Mouse (Mus musculus) G1E (cell line): Measurements from ENCODE around the gene Kcnab2.

Source experiments
- CTCF ChIP-seq: IDR thresholded peaks from 2 replicates; pipeline ENCODE4 v1.5.1; 2012; ENCODE audit warnings: low read depth, low read length, inconsistent platforms, mixed read lengths
- GATA1 ChIP-seq: IDR thresholded peaks from 2 replicates; pipeline ENCODE4 v1.6.1; 2012; ENCODE audit warnings: borderline replicate concordance, low read length, inconsistent platforms, mixed read lengths
- TAL1 ChIP-seq: conservative IDR thresholded peaks from 2 replicates; pipeline ENCODE4 v1.6.1; 2012; ENCODE audit warnings: low read depth, low read length, inconsistent platforms, mixed read lengths

DNA sequence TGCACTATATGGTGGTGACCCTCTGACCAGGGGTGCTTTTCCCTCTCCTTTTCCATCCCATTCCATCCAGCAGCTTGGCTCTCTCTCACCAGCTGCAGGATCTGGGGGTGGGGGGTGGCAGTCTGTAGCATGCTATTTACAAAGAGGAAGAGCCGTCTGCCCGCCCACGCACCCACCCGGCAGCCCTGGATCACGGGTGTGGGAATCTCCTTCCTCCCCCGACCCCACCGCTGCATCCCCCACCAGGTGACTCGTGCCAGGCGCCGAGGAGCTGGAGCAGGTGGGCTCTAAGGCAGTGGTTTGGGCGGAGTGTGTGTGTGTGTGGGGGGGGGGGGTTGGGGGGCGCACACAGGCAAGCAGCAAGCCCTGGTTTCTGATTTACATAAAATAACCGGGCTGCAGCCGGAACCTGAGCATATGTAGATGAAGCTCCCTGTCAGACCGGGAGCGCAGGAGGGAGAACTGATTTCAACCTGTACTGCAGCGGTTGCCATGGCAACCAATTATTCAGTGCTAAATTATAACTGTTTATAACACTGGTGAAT, 127.8 kb downstream of the Kcnab2 start:
- TF ChIP-seq TAL1 = no peak
- no peak for TF ChIP-seq CTCF
- TF ChIP-seq GATA1 = no peak
